Mouse (Mus musculus) thymus, postnatal 0 days (tissue): ENCODE results near the gene Ano8. TPM values are rescaled to one million over a fixed set of nuclear protein-coding genes. Genes with fewer than 3 reads are reported as not detected.
"Not testable (repeated sequence)": the region's sequence is repeated elsewhere in the genome, so short reads cannot be mapped to it uniquely, and the experiment has no call there.

Experiments
- DNase-seq: peaks from one replicate; pipeline ENCODE4 v3.0.0-alpha.2; 2015; ENCODE audit warnings: low spot score
- polyA plus RNA-seq: library from polyadenylated mRNA; unstranded; fragments of >200 nt; fragmentation: Nextera tagmentation; extraction: Ambion mirVana; gene quantifications from 2 replicates; pipeline ENCODE4 v1.2.1, GENCODE M21; 2015

Ano8 gene
- polyA plus RNA-seq, 1 experiment from 2014 or later: 1.4 TPM

DNA sequence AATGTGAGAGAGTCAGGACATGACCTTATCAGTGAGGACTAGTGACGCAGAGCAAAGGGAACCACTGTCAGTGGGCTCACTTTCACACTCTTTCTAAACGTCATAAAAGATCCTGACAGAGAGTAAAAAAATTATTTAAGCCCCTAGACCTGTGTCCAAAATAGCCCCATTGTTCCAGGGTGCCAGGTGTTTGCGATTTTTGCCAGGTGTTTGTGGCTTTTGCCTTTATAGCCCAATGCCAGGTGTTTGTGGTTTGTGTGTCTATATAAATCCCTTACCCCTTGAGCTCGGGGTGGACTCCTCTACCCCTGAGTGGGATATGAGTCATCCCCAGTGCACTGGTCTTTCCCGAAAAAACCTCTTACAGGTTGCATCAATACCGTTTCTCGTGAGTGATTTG is 40.7 kb downstream of the Ano8 start:
- no peak for DNase-seq

DNA sequence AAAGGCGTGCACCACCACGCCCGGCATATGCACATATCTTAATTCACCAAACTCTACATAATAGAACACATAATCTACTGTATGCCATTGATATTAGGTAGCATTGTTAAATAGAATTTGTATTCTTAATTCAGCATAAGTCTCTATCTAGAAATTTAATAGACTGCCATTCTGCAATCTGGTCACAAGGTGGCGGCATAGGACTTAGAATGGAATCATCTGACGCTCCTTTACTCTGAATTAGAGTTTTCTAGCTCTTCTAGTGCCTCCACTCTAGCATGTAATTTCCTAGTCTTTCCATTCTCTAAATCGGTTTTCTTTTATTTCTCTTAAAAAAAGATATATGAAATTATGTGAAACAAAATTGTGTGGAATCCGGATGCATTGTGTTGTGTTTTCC is 44.4 kb downstream of the Ano8 start:
- DNase-seq: peak; percentile 69

DNA sequence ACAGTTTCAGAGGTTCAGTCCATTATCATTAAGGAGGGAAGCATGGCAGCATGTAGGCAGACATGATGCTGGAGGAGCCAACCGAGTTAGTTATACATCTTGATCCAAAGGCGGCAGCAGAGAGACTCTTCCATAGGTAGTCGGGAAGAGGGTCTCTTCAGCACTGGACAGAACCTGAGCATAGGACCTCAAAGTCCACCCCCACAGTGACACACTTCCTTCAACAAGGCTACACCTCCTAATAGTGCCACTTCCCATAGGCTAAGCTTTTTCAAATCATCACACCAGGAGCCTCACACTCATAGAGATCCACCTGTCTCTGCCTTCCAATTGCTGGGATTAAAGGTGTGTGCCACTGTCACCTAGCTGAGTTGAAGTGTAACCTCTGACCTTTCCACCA is 48.7 kb downstream of the Ano8 start:
- no peak for DNase-seq

DNA sequence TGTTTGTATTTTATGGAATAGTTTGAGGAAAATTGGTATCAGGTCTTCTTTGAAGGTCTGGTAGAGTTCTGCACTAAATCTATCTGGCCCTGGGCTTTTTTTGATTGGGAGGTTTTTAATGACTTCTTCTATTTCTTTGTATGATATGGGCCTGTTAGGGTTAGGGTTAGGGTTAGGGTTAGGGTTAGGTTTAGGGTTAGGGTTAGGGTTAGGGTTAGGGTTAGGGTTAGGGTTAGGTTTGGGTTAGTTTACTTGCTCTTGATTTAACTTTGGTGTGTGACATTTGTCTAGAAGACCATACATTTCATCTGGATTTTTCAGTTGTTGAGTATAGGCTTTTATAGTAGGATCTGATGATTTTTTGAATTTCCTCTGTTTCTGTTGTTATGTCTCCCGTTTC is 52.8 kb downstream of the Ano8 start:
- DNase-seq: not testable (repeated sequence)

Other genes starting within 250 kb of the Ano8 start
- 16.4 and 18.7 TPM in 2 replicates for gene Myo9b, start 213.2 kb downstream of the Ano8 start, polyA plus RNA-seq
- 39.3 and 48.6 TPM in 2 replicates for gene Haus8, start 213.0 kb downstream of the Ano8 start, polyA plus RNA-seq
- 143 and 152 TPM in 2 replicates for gene Use1, start 119.1 kb downstream of the Ano8 start, polyA plus RNA-seq
- gene Ocel1, start 114.7 kb downstream of the Ano8 start, polyA plus RNA-seq: 17.4 and 19.2 TPM in 2 replicates
- gene Nr2f6, start 104.0 kb downstream of the Ano8 start, polyA plus RNA-seq: 17.7 and 18.4 TPM in 2 replicates
- gene Ushbp1, start 90.2 kb downstream of the Ano8 start, polyA plus RNA-seq: 4.7 and 5.1 TPM in 2 replicates
- 83.2 and 87.4 TPM in 2 replicates for gene Babam1, start 89.1 kb downstream of the Ano8 start, polyA plus RNA-seq
- gene Ankle1, start 80.0 kb downstream of the Ano8 start, polyA plus RNA-seq: 15.3 and 25.1 TPM in 2 replicates
- 190 and 219 TPM in 2 replicates for gene Abhd8, start 22.3 kb downstream of the Ano8 start, polyA plus RNA-seq
- gene Mrpl34, start 21.0 kb downstream of the Ano8 start, polyA plus RNA-seq: 221 TPM in 2 replicates
- 154 and 157 TPM in 2 replicates for gene Dda1, start 16.8 kb downstream of the Ano8 start, polyA plus RNA-seq
- gene Gtpbp3, start 2.1 kb upstream of the Ano8 start, polyA plus RNA-seq: 17.8 TPM in 2 replicates
- 27.5 and 31.6 TPM in 2 replicates for gene Plvap, start 25.8 kb upstream of the Ano8 start, polyA plus RNA-seq
- gene Ccdc194, start 39.7 kb upstream of the Ano8 start, polyA plus RNA-seq: 0.08 and 0.15 TPM in 2 replicates
- 158 TPM in 2 replicates for gene Bst2, start 51.5 kb upstream of the Ano8 start, polyA plus RNA-seq
- gene Mvb12a, start 57.0 kb upstream of the Ano8 start, polyA plus RNA-seq: 98.3 and 101 TPM in 2 replicates
- 13.0 and 13.1 TPM in 2 replicates for gene Tmem221, start 72.9 kb upstream of the Ano8 start, polyA plus RNA-seq
- gene Nxnl1, start 80.6 kb upstream of the Ano8 start, polyA plus RNA-seq: 1.1 and 1.3 TPM in 2 replicates
- 32.4 and 33.8 TPM in 2 replicates for gene Slc27a1, start 82.9 kb upstream of the Ano8 start, polyA plus RNA-seq
- gene Pgls, start 106.2 kb upstream of the Ano8 start, polyA plus RNA-seq: 340 and 346 TPM in 2 replicates
- gene Fam129c, start 111.7 kb upstream of the Ano8 start, polyA plus RNA-seq: 9.4 and 11.2 TPM in 2 replicates
- gene Colgalt1, start 125.0 kb upstream of the Ano8 start, polyA plus RNA-seq: 37.9 and 38.9 TPM in 2 replicates
- gene Unc13a, start 185.8 kb upstream of the Ano8 start, polyA plus RNA-seq: 0.58 and 0.68 TPM in 2 replicates
- 17.0 and 20.3 TPM in 2 replicates for gene Jak3, start 190.3 kb upstream of the Ano8 start, polyA plus RNA-seq
- gene Insl3, start 203.3 kb upstream of the Ano8 start, polyA plus RNA-seq: 3.7 and 6.7 TPM in 2 replicates
- 2.1 and 2.7 TPM in 2 replicates for gene B3gnt3, start 215.8 kb upstream of the Ano8 start, polyA plus RNA-seq
- gene Fcho1, start 239.8 kb upstream of the Ano8 start, polyA plus RNA-seq: 123 and 127 TPM in 2 replicates